Mouse (Mus musculus) intestine, postnatal 0 days (tissue): ENCODE measurements around the gene Npc1l1. TPM values are rescaled to one million over a fixed set of nuclear protein-coding genes. Genes with fewer than 3 reads are reported as not detected.
A peak's percentile ranks its signal among the peaks of the same experiment; 100 is the strongest.

ENCODE experiments used
- ATAC-seq: fragments of 200-750 bp; cut with Nextera tagmentation; 2 replicates; pipeline ENCODE4 v1.8.0; 2017; ENCODE audit warnings: mild to moderate bottlenecking, moderate TSS enrichment, moderate library complexity
- H3K27ac ChIP-seq: fragments of 300-500 bp; sonication (generic); 2 replicates; pipeline ENCODE4 v1.5.1; 2014; ENCODE audit warnings: mild to moderate bottlenecking, low read depth, low read length, moderate library complexity
- H3K27me3 ChIP-seq: fragments of 300-500 bp; sonication (generic); replicated peaks from 2 replicates; pipeline ENCODE4 v1.6.1; 2014; ENCODE audit warnings: low read length, mixed read lengths; ENCODE audit not compliant: control insufficient read depth, insufficient read depth
- H3K36me3 ChIP-seq: fragments of 300-500 bp; sonication (generic); 2 replicates; pipeline ENCODE4 v1.6.1; 2014; ENCODE audit warnings: mild to moderate bottlenecking, moderate library complexity; ENCODE audit not compliant: control insufficient read depth, insufficient read depth
- H3K4me1 ChIP-seq: fragments of 300-500 bp; sonication (generic); replicated peaks from 2 replicates; pipeline ENCODE4 v1.6.1; 2014; ENCODE audit warnings: antibody characterized with exemption, low read length, mixed read lengths; ENCODE audit not compliant: control insufficient read depth, insufficient read depth
- H3K4me2 ChIP-seq: fragments of 300-500 bp; sonication (generic); replicated peaks from 2 replicates; pipeline ENCODE4 v1.6.1; 2014; ENCODE audit warnings: low read depth, mild to moderate bottlenecking, moderate library complexity
- H3K4me3 ChIP-seq: fragments of 300-500 bp; sonication (generic); 2 replicates; pipeline ENCODE4 v1.5.1; 2014; ENCODE audit warnings: low read depth, low read length
- H3K9ac ChIP-seq: fragments of 300-500 bp; sonication (generic); 2 replicates; pipeline ENCODE4 v1.6.1; 2014; ENCODE audit warnings: mild to moderate bottlenecking, low read depth, low read length
- H3K9me3 ChIP-seq: fragments of 300-500 bp; sonication (generic); 2 replicates; pipeline ENCODE4 v1.6.1; 2016; ENCODE audit warnings: mixed run types; ENCODE audit not compliant: control insufficient read depth
- CTCF ChIP-seq: sonication (generic); IDR thresholded peaks from 2 replicates; pipeline ENCODE4 v1.5.1; 2016; ENCODE audit warnings: low read depth, mild to moderate bottlenecking, control low read depth, antibody characterized with exemption, moderate library complexity
- WGBS: fragments of 180-500 bp; shearing (Covaris S2); extraction: QIAGEN DNeasy Blood & Tissue Kit; methylation state at CpG from one replicate; pipeline ENCODE4 v1.1.7; 2014; 5-methylcytosine and 5-hydroxymethylcytosine counted together
- polyA plus RNA-seq: library from polyadenylated mRNA; unstranded; fragments of >200 nt; fragmentation: Nextera tagmentation; extraction: Ambion mirVana; gene quantifications from 2 replicates; pipeline ENCODE4 v1.2.1, GENCODE M21; 2015

Gene Npc1l1
- polyA plus RNA-seq, 1 experiment from 2014 or later = 70.7 TPM

- Histone ChIP-seq H3K27ac (peak within 1 kb of the TSS; percentile 94), H3K4me2 (peak within 1 kb of the TSS; percentile 95), H3K36me3 (no peaks in the 10 kb centered on the region), H3K27me3 (no peaks in the 10 kb centered on the region), H3K4me3 (peak within 1 kb of the TSS; percentile 93), H3K9ac (peak within 1 kb of the TSS; percentile 74), H3K4me1 (no peaks in the 10 kb centered on the region), H3K9me3 (no peaks in the 10 kb centered on the region)
- WGBS = under 1% methylated on average over 39 of the region's 39 CpGs
- peak; percentile 96 for ATAC-seq
- TF ChIP-seq CTCF = no peak
Observed at GRCm38 (mm10) chr11:6200087-6200569, 29.8 kb downstream of the Npc1l1 start, which contains the start of gene Nudcd3. Nudcd3 (minus strand) TSS chr11:6200415.

- Histone ChIP-seq H3K9me3 (no peaks in the 10 kb centered on the region), H3K27me3 (no peaks in the 10 kb centered on the region), H3K4me2 (peak within 1 kb of the TSS; percentile 95), H3K9ac (peak within 1 kb of the TSS; percentile 74), H3K4me3 (peak within 1 kb of the TSS; percentile 93), H3K36me3 (no peaks in the 10 kb centered on the region), H3K27ac (peak within 1 kb of the TSS; percentile 94), H3K4me1 (no peaks in the 10 kb centered on the region)
- peak; percentile 33 for TF ChIP-seq CTCF
- WGBS = under 1% methylated on average over 35 of the region's 35 CpGs
- ATAC-seq = peak; percentile 64
Observed at GRCm38 (mm10) chr11:6199410-6200086, 30.4 kb downstream of the Npc1l1 start, which contains the start of gene A730071L15Rik. A730071L15Rik (plus strand) TSS chr11:6200029.

GRCm38 (mm10) chr11:6198449-6198848 is 31.5 kb downstream of the Npc1l1 start:
- no peaks in the 10 kb centered on the region for H3K27me3 ChIP-seq
- peak overlapping the region; percentile 95 for H3K4me2 ChIP-seq
- WGBS = 70% methylated on average over 4 of the region's 4 CpGs
- 0 out of 2 replicates have a peak overlapping the region, but pooled peaks have one; percentile 93 for H3K4me3 ChIP-seq
- H3K9ac ChIP-seq = no peak overlapping the region
- no peaks in the 10 kb centered on the region for H3K4me1 ChIP-seq
- H3K27ac ChIP-seq = no peak overlapping the region; the same call in 1 of the 2 replicates
- no peaks in the 10 kb centered on the region for H3K9me3 ChIP-seq
- no peak for TF ChIP-seq CTCF
- no peaks in the 10 kb centered on the region for H3K36me3 ChIP-seq
- ATAC-seq = no peak

DNA sequence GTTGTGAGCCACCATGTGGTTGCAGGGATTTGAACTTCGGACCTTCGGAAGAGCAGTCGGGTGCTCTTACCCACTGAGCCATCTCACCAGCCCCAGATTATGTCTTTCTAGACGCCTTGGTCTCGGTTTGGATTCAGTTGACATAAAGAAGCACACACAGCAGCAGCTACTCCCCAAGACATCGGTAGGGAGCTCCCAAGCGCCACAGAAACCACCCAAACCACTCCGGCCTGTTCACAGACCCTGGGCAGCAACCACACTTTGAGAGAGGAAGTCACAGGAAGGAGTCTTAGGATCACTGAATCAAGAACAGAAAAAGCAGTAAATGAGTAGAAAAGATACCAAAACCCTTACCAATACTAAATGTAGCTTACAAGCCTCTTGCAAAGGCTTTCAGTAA is 33.2 kb downstream of the Npc1l1 start:
- no peaks in the 10 kb centered on the region for H3K27me3 ChIP-seq
- H3K4me3 ChIP-seq = no peak overlapping the region
- H3K9ac ChIP-seq = no peak overlapping the region
- no peak overlapping the region for H3K27ac ChIP-seq
- TF ChIP-seq CTCF = no peak
- H3K4me2 ChIP-seq = no peak overlapping the region
- H3K9me3 ChIP-seq = no peaks in the 10 kb centered on the region
- 75% methylated on average over 8 of the region's 8 CpGs for WGBS
- H3K36me3 ChIP-seq = peaks cover 5% of the 10 kb centered on the region; the same call in 1 of the 2 replicates
- H3K4me1 ChIP-seq = no peaks in the 10 kb centered on the region
- ATAC-seq = no peak

GRCm38 (mm10) chr11:6187878-6188277 is 42.1 kb downstream of the Npc1l1 start:
- Histone ChIP-seq H3K4me2 (no peak overlapping the region), H3K9me3 (no peaks in the 10 kb centered on the region), H3K4me3 (no peak overlapping the region), H3K9ac (no peak overlapping the region), H3K27me3 (no peaks in the 10 kb centered on the region), H3K27ac (no peak overlapping the region), H3K36me3 (peaks cover 6% of the 10 kb centered on the region; the same call in 1 of the 2 replicates), H3K4me1 (peaks cover 3% of the 10 kb centered on the region; the same call in 1 of the 2 replicates)
- TF ChIP-seq CTCF = peak; percentile 97
- 0 out of 2 replicates have a peak, but pooled peaks have one; percentile 13 for ATAC-seq
- WGBS = 6% methylated on average over 2 of the region's 2 CpGs

GRCm38 (mm10) chr11:6187399-6187798 is 42.5 kb downstream of the Npc1l1 start:
- TF ChIP-seq CTCF = no peak
- Histone ChIP-seq H3K27ac (no peak overlapping the region), H3K27me3 (no peaks in the 10 kb centered on the region), H3K4me2 (no peak overlapping the region), H3K9me3 (no peaks in the 10 kb centered on the region), H3K4me3 (no peak overlapping the region), H3K9ac (no peak overlapping the region), H3K4me1 (peaks cover 3% of the 10 kb centered on the region; the same call in 1 of the 2 replicates), H3K36me3 (peaks cover 4% of the 10 kb centered on the region; the same call in 1 of the 2 replicates)
- ATAC-seq = no peak
- WGBS = 86% methylated on average over 3 of the region's 3 CpGs
